Mouse (Mus musculus): ENCODE measurements around the gene 2210016F16Rik.
"Not testable (repeated sequence)": the region's sequence is repeated elsewhere in the genome, so short reads cannot be mapped to it uniquely, and the experiment has no call there.

Gene 2210016F16Rik

GRCm38 (mm10) chr13:58384779-58385546 lies at the start of gene 2210016F16Rik:
Gene 2210016F16Rik, minus strand, starts transcription at chr13:58385225.
- peak; percentile 57 to 70 for DNase-seq (ENCODE audit: low spot score in 2 of 2)

GRCm38 (mm10) chr13:58423061-58423660 lies 38.1 kb upstream of the 2210016F16Rik start:
- peak in 1 of 2 experiments; percentile 9 for DNase-seq (ENCODE audit: low spot score in 2 of 2)

- no peak for DNase-seq (ENCODE audit: low spot score in 2 of 2)
Observed at GRCm38 (mm10) chr13:58422242-58422641, 37.2 kb upstream of the 2210016F16Rik start.

DNA sequence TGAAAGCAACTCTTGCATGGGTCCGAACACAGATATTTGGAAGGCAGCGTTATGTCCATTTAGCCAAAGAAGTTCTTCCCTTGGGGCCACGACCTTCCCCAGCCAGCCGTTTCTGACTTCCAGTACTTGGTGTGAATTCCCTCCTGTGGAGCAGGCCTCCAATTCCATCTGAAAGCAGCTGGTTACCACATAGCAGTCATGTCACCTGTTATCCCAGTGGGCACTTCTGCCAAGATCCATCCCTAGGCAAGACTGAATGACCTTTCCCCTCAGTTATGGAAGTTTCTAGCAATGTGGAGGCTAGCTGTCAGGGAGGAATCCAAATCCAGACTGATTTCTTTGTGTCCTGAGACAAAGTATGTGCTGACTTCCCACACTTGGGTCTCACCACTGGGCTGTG lies 36.0 kb upstream of the 2210016F16Rik start:
- DNase-seq (ENCODE audit: low spot score in 2 of 2), result no peak

- DNase-seq (ENCODE audit: low spot score in 2 of 2), result no peak
Observed at GRCm38 (mm10) chr13:58419266-58419665, 34.2 kb upstream of the 2210016F16Rik start.

- DNase-seq (ENCODE audit: low spot score in 2 of 2), result peak in 1 of 2 experiments; percentile 24
Observed at GRCm38 (mm10) chr13:58418656-58419055, 33.6 kb upstream of the 2210016F16Rik start.

GRCm38 (mm10) chr13:58415838-58416237 lies 30.8 kb upstream of the 2210016F16Rik start:
- DNase-seq (ENCODE audit: low spot score in 2 of 2), result no peak

GRCm38 (mm10) chr13:58415374-58415773 lies 30.3 kb upstream of the 2210016F16Rik start:
- no peak for DNase-seq (ENCODE audit: low spot score in 2 of 2)

GRCm38 (mm10) chr13:58411073-58411472 lies 26.0 kb upstream of the 2210016F16Rik start:
- DNase-seq (ENCODE audit: low spot score in 2 of 2), result no peak

DNA sequence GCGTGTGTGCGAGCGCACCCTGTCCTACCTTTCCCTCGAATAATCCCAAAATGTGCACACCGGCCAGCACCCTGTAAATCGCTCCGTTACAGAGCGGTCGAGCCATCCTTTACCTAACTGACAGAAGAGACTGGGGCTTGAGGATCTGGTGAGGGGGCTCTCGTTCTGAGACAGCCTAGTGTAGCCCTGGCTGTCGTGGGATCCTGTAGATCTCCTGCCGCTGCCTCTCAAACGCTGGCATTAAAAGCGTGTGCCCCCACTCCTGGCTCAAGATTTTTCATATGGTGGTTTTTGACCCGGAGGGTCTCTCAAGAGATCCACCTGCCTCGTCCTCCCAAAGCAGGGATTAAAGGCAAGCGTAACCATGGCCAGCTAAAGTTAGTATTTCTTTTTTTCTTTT lies 18.2 kb upstream of the 2210016F16Rik start, which contains the start of gene Hnrnpk:
Hnrnpk (minus strand) TSS at position 101 of the 400 bp plus-strand sequence.
- not testable (repeated sequence) for DNase-seq (ENCODE audit: low spot score in 2 of 2)

- no peak for DNase-seq (ENCODE audit: low spot score in 2 of 2)
Observed at GRCm38 (mm10) chr13:58402744-58403110, 17.7 kb upstream of the 2210016F16Rik start.

DNA sequence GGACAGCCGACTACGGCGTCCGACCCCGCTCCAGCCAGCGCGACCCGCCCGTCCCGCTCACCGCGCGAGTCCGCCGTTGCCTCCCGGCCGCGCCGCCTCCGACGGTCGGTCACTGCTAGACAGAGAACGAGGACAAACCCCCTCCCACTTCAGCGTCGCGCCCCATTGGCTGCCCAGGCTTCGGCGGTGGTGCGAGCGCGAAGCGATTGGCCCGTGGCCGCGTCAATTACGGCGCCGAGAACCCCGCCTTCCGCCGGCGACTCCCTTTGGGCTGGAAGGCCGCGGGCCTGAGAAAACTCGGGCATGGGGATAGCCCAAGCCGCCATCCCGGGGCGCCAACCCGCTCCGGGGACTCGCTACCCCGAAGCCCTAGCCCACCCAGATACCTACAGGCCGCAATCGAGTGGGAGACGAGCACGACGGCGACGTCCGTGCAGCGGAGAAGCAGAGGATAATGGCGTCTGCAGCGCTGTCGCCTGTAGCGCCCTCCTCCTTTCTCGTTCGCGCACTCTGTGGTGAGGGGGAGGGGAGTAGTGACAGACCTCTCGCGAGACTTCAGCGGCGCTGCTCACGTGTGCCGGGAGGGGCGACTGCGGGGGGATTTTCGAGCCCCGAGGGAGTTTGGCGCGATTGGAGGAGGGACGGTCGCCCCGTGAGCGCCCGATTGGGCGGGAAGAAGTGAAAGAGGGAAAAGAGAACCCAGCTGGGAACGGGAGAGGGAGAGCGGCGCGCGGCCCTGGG lies 17.1 kb upstream of the 2210016F16Rik start, which contains the start of gene Rmi1:
Rmi1 (plus strand) TSS at position 246 of the 741 bp plus-strand sequence.
- peak; percentile 97 to 99 for DNase-seq (ENCODE audit: low spot score in 2 of 2)

- DNase-seq (ENCODE audit: low spot score in 2 of 2), result peak in 1 of 2 experiments; percentile 84
Observed at GRCm38 (mm10) chr13:58401135-58402002, 16.3 kb upstream of the 2210016F16Rik start.

DNA sequence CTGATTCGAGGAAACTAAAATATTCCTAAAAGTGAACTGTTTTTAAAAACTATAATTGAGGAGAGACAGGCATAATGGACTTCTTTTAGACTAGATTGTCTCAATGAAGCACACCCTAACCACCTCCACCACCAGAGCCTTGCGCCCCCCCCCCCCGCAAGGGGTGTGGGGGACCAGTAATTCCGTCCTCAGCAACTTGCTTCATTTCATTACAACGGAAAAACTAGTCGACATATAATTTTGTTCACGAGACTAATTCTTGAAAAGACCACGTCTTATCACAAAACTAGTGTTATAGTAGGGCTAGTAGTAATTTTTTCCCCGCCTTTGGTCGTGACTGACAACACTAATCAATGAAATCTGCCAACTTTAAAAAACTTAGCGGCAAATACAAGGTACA lies 15.6 kb upstream of the 2210016F16Rik start:
- no peak for DNase-seq (ENCODE audit: low spot score in 2 of 2)

DNA sequence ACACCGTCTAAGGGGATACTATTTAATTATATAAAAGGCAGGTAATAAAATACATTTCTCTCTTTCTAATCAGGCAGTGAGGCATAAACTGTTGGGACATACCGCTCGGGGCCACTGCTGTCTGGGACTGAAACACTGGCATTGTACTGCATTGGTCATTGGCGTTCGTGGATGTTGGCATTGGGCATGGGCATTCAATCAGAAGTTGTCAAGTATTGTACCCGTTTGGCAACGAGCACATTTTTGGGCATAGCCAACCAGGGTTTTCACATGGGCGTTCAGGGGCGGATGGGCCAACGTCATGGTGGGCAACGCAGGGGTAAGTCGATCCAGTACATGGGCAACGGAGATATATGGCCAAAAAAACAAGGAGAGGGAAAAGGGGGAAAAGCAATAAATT lies 12.6 kb upstream of the 2210016F16Rik start:
- no peak for DNase-seq (ENCODE audit: low spot score in 2 of 2)

- DNase-seq (ENCODE audit: low spot score in 2 of 2), result peak in 1 of 2 experiments; percentile 10
Observed at GRCm38 (mm10) chr13:58394392-58394791, 9.4 kb upstream of the 2210016F16Rik start.

DNA sequence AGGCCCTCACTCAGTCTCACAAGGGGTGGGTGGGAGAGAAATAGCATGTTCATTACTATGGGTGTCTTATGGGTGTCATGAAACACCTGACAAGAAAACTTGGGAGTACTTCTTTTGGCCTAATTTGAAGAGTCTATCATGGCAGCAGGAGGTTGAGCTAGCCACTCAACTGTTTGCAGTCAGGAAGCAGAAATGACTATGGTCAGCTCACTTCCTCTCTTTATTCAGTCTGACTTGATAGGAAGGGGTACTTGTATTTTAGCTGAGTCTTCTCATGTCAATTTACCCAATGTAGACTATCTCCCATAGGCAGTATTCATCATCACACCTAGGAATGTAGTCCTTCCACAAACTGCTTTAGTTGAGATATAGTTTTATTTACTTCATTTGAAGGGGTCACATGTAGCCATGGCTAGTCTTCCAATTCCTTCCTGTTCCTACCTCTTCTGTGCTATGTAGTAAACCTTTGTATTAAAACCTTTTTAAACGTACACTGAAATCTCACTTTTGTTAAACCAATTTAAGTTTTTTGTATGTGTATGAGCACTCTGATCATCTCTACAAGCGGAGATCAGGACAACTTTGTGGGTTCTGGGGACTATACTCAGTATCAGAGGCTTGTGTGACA lies 4.4 kb upstream of the 2210016F16Rik start:
- DNase-seq (ENCODE audit: low spot score in 2 of 2), result no peak

- DNase-seq (ENCODE audit: low spot score in 2 of 2), result no peak
Observed at GRCm38 (mm10) chr13:58388379-58388778, 3.4 kb upstream of the 2210016F16Rik start.

GRCm38 (mm10) chr13:58387948-58388347 lies 2.9 kb upstream of the 2210016F16Rik start:
- peak; percentile 57 to 82 for DNase-seq (ENCODE audit: low spot score in 2 of 2)

GRCm38 (mm10) chr13:58385547-58385920 lies 509 bp upstream of the 2210016F16Rik start:
- DNase-seq (ENCODE audit: low spot score in 2 of 2), result peak in 1 of 2 experiments; percentile 17

- DNase-seq (ENCODE audit: low spot score in 2 of 2), result no peak
Observed at GRCm38 (mm10) chr13:58384371-58384770, 654 bp downstream of the 2210016F16Rik start.
